Mouse (Mus musculus) cerebellum, adult 11 months (tissue): Measurements from ENCODE around the gene Sparcl1.
A peak's percentile ranks its signal among the peaks of the same experiment; 100 is the strongest.

Experiments used
- DNase-seq: peaks from one replicate; pipeline ENCODE4 v3.0.0; 2022

Sparcl1 gene

DNA sequence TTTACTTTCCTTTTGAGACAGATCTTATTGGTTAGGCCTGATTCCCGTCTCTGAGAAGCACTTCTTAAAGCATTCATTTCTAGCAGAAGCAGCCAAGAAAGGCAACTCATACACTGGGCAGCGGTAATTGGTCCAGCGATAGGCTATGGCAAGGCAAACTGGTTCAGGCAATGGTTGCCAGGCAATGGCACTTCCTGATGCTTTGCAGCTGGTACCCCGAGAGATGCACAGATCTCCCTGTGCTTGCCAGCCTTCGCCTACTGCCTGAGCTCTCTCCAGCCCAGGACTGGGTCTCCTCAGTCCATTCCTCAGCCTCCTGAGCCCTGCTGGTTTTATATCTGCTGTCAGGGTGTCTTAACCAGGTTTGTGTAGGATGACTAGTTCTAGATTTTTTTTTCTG lies 53.1 kb downstream of the Sparcl1 start:
- no peak for DNase-seq

DNA sequence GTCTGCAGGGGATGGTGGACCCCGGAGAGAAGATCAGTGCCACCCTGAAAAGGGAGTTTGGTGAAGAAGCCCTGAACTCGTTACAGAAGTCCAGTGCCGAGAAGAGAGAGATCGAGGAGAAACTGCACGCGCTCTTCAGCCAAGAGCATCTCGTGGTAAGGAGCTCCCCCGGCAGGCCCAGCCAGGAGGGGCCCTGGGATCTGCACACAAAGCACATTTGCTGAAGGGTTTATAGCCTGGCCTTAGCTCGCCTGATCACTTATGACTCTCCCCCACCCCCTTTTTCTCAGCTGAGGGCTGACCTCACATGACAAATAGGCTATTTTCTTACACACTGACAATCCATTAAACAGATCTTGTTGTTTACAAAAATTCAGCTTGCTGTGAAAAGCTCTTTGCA lies 53.9 kb downstream of the Sparcl1 start:
- no peak for DNase-seq

DNA sequence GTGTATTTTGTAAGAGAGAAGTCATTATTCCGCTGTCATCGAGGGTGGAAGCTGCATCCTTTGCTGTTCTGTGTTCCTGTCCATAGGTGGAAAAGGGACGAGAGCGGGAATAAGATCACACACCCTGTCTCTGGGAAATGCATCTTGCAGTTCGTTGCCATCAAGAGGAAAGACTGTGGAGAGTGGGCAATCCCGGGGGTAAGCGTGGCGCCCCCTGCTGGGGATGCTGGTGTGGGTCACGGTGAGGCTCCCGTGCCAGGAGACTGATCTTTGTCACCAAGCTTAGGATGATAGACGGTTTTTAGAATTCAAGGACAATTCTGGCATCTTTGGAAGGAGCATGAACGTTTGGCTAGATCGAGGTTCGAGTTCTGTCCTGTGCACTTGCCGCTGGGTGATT lies 55.5 kb downstream of the Sparcl1 start:
- DNase-seq, result no peak

DNA sequence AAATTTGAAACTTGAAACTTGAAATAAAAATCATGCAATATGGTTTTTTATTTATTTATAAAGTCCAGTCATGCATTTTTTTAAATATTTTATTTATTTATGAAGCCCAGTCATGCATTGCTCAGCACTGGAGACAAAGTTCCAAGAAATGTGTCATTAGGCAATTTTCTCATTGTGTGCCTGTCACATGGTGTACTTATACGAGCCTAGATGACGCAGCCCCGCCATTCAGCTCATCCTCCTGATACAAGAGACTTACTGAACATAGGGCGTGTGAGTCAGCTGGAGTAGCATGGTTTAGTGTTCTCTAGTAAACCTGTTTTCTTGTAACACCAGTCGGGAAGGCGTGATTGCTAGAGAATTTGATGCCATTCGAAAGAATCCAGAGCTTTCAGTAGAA lies 57.2 kb downstream of the Sparcl1 start:
- no peak for DNase-seq

DNA sequence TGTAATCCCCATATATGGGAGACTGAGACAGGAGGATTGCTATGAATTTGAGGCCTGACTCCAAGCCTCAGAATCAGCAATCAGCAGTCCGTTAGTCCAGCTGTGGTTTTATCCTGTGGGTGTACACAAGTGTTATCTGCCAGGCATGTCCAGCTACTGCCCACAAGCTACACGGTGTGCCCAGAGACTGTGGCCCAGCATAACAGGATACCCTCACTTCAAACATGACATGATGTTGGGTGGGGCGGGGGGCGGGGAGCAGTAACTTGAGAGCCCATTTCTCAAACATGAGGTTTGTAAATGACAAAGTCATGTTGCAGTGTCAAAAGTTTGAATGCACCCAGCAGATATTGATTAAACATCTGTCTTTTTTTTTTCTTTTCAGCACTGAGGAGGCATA lies 57.7 kb downstream of the Sparcl1 start:
- no peak for DNase-seq

DNA sequence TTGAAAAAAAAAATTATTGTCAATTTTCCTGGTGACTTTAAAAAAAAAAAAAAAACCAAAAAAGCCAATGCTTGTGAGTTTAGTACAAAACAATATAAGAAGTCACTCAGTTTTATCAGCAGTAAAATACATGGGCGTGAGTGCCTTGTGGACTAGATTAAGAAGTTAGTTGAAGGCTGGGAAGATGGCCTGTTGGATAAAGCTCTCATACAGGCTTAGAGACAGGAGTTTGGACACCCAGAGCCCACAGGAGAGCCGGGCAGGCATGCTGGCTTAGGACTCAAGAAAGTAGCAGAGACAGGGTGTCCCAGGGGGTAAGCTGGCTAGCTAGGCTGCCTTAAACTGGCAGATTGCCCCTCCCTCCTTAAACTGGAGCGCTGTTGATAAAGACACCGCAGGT lies 58.6 kb downstream of the Sparcl1 start:
- no peak for DNase-seq

DNA sequence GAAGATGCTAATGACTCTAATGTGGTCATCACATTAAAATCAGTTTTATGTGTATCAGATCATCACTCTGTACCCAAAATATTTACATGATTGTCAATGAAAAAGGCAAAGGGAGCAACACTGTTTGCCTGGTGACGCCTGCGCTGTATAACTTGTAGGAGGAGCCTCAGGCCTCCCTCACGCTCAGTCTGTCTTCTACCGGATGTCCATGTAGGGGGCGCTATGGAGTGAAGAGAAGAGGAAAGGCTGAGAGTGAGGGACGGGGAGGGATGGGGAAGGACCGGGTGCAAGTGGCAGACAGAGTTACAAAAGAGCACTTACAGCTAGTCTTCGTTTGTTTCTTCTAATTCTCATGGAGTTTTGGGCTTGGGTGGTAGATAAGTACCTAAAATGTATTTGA lies 60.6 kb downstream of the Sparcl1 start:
- DNase-seq, result no peak

DNA sequence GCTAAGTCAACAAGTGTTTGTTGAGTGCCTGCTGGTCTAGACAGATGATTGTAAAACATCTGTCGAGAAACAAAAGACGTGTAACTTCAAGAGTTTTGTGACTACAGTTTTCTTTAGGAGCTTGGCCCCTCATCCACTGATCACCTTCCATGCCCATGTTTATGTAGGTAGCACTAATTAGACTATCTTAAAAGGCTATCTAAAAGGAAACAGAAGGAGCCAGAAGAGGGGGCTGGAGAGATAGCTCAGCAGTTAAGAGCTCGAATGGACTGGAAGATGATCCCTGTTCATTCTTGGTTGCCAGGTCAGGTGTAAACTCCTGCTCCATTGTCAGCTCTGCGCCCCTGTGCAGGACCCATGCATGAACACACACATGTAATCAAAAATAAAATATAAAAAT lies 65.4 kb downstream of the Sparcl1 start:
- DNase-seq, result no peak

DNA sequence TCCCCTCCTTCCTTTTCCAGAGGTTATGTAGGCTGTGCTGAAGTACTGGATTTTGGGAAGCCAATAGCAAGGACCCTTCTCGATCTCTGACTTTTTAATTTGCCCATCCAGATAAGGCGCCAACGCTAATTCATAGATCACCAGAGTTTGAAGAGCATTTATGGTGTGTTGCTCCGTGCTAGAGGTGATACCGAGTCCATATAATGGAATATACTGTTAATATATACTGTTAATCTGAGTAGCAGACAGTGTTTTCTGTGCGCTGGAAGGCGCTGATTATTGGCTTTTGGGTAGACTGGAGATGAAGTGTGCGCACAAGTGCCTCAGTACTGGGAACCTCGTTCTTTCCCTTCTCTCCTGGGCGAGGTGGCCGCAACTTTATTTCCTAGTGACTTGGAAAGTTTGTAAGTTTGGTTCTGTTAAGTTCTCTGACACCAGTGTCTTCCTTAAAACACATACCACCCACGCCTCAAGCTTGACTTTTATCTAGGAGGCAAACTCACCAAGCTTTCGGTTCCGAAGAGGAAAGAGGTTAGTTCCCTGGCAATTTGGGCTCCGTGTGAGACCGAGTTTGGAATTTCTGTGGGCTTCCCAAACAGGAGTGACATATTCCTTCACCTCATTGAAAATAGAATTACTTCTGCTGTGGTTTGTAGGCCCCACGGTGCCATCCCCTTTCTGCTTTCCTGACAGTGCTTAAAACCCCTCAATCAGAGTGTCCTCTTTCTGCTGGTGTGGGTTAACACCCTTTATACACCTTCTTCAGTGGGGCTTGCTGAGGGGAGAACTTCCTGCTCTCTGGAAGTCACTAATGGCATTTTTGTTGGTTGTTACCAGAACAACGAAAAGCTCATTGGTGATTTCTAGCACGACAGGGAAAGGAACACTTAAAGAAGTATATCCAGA lies 66.1 kb downstream of the Sparcl1 start:
- no peak for DNase-seq

- peak; percentile 96 for DNase-seq
These were observed 67.0 kb downstream of the Sparcl1 start, which contains the start of gene Nudt9 for GRCm38 (mm10) chr5:104046256-104047199. Gene Nudt9 (plus strand): TSS chr5:104046306.

GRCm38 (mm10) chr5:104043704-104044103 lies 69.8 kb downstream of the Sparcl1 start:
- no peak for DNase-seq

- DNase-seq, result no peak
These were observed 70.6 kb downstream of the Sparcl1 start for GRCm38 (mm10) chr5:104042906-104043305.

DNA sequence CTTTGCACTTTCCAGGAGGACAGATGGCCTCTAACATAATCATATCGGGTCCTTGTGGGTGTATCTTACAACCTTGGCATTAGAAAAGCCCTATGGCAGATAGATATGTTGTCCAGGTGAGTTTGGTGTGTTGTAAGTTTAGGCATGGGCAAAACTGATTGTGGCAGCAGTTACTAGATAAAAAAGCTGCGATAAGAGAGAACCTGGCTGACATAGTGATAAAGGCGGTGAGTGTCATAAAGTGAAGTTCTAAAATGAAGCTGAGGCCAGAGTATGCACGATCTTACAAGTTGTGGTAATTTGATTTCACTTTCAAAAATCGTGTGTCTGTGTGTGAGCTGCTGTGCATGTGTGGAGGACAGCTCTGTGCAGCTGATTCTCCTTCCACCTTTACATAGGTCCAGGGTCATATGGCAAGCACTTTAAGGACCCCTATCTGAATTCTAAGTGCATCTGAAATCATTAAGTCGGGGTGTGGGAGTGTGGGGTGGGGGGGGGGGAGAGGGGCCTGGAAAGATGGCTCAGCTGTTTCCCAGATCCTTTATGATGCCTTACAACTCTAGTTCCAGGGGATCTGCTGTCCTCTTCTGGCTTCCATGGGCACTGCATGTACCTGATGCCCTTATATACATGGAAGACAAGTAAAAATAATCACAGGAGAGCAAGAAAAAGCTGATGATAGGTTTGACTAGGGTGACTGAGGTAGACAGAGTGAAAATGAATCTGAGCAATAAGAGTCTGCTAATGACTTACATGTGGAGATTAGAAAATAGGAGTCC lies 74.2 kb downstream of the Sparcl1 start:
- DNase-seq, result no peak

GRCm38 (mm10) chr5:104036686-104037085 lies 76.8 kb downstream of the Sparcl1 start:
- DNase-seq, result no peak

GRCm38 (mm10) chr5:104035824-104036223 lies 77.7 kb downstream of the Sparcl1 start:
- DNase-seq, result no peak

GRCm38 (mm10) chr5:104035066-104035465 lies 78.5 kb downstream of the Sparcl1 start:
- DNase-seq, result no peak

GRCm38 (mm10) chr5:104032434-104033097 lies 81.0 kb downstream of the Sparcl1 start:
- no peak for DNase-seq
